Mouse (Mus musculus) spleen, embryonic (tissue): ENCODE data around the gene Robo3.

Source experiments
- CTCF ChIA-PET: fragments of 350-600 bp; sonication (Branson Sonifier 250); formaldehyde crosslinking; loops from one replicate; lab custom pipeline; 2022; lab: Charles Lee

Gene Robo3

GRCm38 (mm10) chr9:37432720-37433421 is at the start of gene Robo3:
Robo3 (minus strand) TSS chr9:37433246.
- CTCF ChIA-PET = no interaction called here

DNA sequence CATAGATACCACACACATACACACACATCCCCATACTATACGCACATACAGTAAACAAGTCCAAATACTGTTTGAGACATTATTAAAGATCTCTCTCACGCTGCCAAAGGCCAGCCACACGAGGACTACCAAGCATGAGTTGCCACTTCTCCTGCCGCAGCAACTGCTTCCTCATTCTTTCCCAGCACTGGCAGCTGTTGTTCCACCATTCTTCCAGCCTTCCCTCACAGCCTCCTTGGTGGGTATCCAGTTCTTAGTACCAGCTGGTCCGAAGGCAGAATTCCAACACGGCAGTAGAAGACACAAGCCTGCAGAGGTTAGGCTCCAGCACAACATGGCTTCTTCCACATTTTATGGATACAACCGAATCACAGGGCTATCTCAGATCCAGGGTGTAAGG is 41.9 kb upstream of the Robo3 start:
- CTCF ChIA-PET = no interaction called here

DNA sequence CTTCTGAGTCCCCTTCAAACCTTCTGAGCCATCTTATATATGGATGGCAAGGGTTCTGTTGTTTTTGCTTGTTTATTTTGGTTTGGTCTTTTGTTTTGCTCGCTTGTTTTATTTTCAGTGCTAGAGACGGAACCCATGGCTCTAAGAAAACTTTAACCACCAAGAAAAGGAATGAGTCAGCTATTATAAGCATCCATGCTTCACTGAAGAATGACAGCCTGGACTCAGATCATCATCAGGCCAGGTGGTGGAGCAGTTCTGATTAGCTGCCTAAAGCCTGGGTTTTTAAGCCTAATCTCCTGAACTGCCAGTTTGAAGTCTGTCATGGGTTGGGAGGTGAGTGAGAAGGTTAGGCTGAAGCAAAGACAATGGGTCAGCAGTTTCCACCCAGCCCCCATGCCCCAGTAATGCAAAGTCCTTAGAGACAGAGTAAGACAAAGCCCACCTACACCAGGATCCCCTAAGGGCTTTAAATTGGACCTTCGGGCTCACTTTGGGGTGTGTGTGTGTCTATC is 40.6 kb upstream of the Robo3 start:
- CTCF ChIA-PET = interaction anchor here (1.4 kb wide), 1 partner anchor 10 kb away, joined by 3 read pairs; no protein-coding TSS in a partner anchor

- CTCF ChIA-PET = interaction anchor here (0.7 kb wide), 1 partner anchor 251 kb away, joined by 3 read pairs; no protein-coding TSS in a partner anchor
Measured at GRCm38 (mm10) chr9:37462764-37463163, 29.7 kb upstream of the Robo3 start.

GRCm38 (mm10) chr9:37461571-37461970 is 28.5 kb upstream of the Robo3 start:
- CTCF ChIA-PET = no interaction called here

DNA sequence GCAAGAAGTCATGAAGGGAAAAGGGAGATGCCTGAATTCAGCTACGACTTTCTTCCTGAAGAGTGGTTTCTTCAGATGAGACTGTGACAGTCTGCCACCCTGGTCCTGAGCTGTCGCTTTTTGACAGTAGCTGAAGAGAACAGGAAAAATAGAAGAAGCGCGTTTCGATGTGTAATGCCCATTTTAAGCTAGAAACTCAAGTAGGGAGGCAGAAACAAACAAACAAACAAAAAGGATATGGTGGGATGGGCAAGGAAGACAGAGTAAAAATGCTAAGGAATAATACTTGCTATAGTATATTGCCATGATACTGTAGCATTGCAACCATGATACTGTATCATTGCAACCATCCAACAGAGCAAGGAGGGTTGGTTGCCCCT is 27.9 kb upstream of the Robo3 start:
- CTCF ChIA-PET = no interaction called here

DNA sequence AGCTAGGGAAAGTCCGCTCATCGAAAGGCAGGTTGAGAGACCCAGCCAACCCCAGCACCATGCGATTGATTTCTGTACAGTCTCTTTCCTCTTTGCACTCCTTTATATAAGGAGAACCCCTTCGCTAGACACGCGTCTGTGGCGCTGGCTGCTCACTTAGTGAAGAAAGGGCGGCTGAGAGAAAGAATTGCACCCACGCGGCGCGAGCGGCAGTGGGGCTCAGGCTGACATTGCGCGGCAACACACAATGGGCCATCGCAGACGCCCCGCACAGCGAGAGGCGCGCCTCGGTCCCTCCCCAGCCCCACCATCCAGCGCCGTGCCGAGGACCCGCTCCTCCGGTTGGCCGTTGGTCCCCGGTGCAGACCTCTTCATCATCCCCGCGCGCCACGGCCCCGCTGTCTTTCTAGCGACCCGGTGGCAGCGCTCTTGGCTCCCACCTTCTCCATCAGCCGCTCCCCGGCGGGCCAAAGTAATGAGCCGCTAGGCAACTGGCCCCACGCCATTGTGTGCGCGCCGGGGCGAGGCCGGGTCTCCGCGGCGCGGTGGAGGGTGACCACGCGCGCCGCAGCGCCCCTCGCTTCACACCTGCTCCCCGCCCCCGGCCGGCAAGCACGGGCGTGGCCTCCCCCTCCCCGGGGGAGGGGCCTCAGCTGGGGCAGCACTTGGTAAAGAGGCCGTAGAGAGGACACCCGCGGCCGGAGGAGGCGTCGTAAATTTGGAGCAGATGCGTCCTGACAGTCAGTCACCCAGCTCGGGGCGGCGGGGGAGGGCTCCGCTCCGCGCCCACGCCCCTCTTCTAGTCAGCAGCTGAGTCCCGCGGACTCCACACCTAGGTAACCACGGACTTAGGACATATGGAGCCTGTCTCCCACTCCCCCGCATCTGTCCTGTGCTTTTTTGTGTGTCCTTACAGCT is 27.3 kb upstream of the Robo3 start:
- CTCF ChIA-PET = interaction anchor here (0.6 kb wide), 1 partner anchor 152 kb away, joined by 3 read pairs; no protein-coding TSS in a partner anchor

GRCm38 (mm10) chr9:37459665-37460042 is 26.6 kb upstream of the Robo3 start:
- CTCF ChIA-PET = interaction anchor here (0.6 kb wide), 1 partner anchor 152 kb away, joined by 3 read pairs; no protein-coding TSS in a partner anchor

DNA sequence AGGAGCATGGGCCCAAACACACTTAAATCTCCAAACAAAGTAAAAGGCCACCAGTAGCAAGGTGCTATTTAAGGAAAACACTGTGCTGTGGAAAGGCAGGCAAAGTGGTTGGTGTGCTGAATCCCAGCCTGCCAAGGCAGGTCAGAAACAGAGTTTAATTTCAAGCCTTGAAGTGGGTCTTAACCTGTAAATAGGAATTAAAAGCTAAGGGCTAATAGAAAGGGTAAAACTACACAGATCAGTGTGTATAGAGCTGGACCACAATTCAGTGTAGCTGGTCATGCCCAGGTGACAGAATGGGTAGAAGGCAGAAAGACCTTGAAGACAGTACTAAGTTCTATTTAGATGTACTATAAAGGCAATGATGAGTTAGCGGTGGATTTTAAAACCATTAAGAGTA is 24.1 kb upstream of the Robo3 start:
- CTCF ChIA-PET = no interaction called here

DNA sequence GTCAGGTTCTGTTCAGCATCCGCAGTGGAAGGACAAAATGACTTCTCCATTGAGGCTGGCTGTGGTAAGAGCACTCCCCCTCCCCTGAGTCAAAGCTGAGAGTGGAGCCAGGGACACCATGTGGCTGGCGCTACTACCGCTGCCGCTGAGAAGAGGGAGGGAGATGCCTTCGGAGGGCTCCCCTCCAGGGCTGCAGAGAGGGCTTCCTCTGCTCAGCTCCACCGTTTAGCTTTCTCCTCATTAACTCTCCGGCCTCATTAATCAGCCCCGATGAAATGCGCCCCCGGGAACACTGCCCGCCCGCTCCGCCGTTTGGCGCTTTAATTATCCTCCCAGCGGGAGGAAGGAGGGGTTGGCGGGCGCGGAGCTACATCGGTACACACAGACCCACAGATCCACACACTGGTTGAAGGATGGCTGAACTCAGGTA is 23.4 kb upstream of the Robo3 start:
- CTCF ChIA-PET = no interaction called here

DNA sequence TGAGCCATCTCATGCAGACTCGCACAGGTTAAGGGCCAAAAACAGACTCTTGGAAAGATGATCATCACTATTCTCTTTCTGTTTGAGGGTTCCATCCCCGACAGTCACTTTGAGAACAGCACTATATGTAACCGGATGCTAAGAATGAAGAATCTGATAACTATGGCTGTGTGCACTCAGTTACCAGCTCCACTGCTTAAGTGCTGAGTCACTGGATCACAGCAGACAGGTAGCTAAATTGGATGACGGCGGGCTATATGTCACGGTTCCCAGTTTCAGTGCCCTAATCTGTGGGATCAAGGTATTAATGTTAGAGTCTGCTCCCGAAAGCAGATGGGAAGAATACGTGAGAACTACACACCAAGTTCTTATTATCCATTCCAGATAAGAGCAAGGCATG is 22.8 kb upstream of the Robo3 start:
- CTCF ChIA-PET = interaction anchor here (0.6 kb wide), 1 partner anchor 184 kb away, joined by 6 read pairs; no protein-coding TSS in a partner anchor

DNA sequence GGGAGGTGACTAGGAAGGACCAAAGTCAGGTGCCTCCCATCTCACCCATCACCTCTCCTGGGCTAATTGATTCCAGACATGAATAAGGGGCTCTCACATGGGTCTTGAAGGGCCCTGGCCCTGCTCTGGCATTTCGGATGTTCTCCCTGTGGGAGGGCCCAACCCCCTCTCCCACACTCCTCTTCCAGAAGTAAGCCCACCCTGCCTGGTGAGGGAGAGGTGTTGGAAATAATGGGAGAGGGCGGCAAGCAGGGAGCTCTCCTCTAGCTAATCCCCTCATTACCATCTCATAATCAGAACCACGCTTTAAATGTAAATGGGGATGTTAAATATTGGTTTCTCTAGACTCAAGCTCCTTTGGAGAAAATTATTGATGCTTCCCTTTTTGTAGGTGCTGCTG is 21.9 kb upstream of the Robo3 start:
- CTCF ChIA-PET = no interaction called here

DNA sequence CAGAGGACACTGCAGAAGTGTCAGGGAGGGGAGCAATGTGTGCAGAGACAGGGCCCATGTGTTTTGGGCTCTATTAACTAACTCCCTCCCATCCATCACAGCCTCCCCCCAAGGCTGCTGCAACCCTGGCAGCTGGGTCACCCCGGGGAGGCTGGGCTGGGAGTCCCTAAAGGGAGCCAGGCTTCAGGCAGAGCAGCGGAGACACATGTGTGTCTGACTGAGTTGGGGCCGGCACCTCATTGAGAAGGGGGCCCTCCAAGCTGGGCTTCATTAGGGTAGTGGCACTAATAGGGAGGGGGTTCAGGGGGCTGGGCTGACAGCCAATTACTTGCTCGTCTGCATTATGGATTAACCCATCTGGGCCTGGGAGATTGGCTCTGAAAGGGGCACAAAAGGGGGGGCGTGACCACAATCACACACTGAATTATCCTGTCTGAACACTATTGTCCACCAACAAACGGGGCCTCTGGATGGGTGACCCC is 21.0 kb upstream of the Robo3 start:
- CTCF ChIA-PET = interaction anchor here (0.6 kb wide), 1 partner anchor 1046 kb away, joined by 4 read pairs; no protein-coding TSS in a partner anchor

DNA sequence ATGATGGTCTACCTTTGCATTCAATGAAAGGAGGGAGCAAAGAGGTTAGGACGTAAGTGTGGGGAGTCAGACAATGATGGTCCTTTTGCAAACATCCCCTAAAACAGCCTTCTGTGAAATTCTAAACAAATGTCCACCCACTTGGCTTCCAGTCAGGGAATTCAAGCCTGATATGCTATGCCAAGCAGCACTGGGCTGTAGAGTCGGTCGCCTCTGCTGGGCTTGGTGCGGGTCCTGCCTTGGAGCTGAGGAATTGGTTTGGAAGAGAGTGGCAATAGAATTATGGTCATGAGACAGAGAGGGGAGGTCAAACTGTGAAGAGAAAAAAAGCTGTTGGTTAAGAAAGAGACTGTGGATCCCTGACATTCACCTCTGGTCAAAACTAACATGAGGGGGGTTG is 20.3 kb upstream of the Robo3 start:
- CTCF ChIA-PET = no interaction called here

GRCm38 (mm10) chr9:37452401-37452800 is 19.4 kb upstream of the Robo3 start:
- CTCF ChIA-PET = interaction anchor here (0.5 kb wide), 1 partner anchor 171 kb away, joined by 3 read pairs; no protein-coding TSS in a partner anchor

GRCm38 (mm10) chr9:37437772-37438735 is 5.0 kb upstream of the Robo3 start:
- CTCF ChIA-PET = interaction anchor here (0.7 kb wide), 1 partner anchor 9 kb away, joined by 11 read pairs; no protein-coding TSS in a partner anchor

- CTCF ChIA-PET = no interaction called here
Measured at GRCm38 (mm10) chr9:37435616-37436015, 2.6 kb upstream of the Robo3 start.

DNA sequence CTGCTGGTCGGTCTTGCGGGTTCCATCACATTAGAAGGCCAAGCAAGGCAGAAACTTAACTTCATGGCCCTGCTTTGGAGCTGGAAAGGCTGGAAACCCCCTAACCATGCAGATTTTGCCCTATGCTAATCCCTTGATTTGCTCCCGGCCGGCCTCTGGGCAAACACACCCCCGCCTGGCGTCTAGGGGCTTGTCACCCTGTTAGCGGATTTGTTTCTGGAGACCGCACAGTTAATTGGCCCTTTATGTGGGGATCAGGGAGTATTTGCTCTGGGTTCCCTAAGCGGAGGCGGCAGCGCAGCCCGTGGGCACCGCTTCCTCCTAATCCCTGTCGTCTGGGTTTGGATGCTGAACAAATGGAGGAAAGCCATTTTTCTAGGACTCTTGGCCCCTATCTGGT is 1.9 kb upstream of the Robo3 start:
- CTCF ChIA-PET = no interaction called here

DNA sequence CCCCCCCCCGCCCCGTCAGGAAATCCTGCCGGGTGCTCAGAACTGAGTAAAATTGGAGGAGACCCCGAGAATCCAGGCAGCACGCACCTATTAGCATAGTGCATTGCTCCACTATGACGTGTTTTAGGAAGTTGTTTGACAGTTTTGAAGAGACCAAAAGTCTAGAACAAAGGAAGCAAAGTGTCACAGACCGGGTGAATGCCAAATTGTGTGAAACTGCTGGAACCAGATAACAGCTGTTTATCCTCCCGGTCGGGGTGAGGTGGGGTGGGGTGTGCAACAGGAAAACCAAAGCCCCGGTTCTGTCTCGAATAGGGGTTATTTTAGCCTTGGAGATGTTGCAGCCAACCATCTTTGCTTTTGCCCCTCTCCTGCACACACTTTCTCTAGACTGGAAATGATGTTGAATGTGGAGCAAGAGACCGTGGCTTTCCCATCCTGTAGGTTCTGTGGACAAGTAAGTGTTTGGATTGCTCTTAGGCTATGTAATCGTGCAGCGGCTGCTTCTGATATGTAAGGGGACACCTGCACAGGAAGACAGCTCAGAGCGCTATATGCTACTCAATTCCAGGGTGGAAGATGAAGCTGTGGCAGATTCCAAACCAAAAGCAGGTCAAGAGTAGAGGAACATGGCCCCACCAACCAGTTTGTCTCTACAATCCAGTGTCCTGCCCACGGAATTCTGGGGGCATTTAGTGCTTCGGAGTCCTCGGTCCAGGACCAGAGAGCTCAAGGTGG is 946 bp upstream of the Robo3 start:
- CTCF ChIA-PET = no interaction called here
